Mouse (Mus musculus) activated CD4-positive, CD25-positive, alpha-beta regulatory T cell (primary cell): Measurements from ENCODE around the gene Morf4l1. TPM values are rescaled to one million over a fixed set of nuclear protein-coding genes. Genes with fewer than 3 reads are reported as not detected.

Source experiments
- polyA plus RNA-seq, 2 experiments: library from polyadenylated mRNA; unstranded; fragments of 100-300 nt; shearing (Covaris generic); gene quantifications; one replicate each; pipeline ENCODE4 v1.2.1; 2017

Gene Morf4l1
- polyA plus RNA-seq = 100 to 1,000 TPM; 363 to 418 TPM

DNA sequence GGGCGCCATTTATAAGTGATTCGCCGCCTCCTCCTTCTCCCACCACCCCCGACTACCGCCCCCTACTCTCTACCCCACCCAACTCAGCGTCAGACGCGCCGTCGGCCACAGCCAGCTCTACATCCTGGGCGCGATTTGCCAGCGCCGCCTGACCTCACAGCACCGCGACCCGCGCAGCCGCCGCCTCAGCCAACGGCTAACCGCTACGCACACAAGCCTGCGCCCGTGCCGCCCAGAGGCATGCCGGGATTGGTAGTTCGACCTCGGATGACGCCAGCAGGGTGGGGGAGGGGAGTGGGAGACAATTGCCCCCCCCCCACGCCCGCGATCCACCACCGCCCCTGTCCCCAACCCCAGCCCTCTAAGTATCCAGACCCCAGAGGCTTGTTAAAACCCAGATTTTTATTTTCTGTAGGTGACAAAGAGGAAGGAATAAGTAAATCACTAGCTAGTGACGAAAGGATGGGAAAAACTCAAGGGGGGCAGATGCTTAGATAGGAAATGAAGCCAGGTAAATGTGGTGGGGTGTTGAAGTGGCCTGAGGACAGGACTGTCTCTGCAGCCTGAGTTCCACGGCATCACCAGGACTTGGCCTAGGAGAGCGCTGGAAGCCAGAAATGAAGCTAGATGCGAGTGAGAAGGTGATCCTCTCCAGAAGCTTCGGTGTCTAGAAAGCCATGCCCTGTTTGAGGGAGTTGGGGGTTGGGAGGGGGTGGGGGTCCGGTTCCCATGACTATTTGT, at the start of gene Morf4l1:
Gene Morf4l1 (minus strand): TSS at position 208 of the 741 bp plus-strand sequence.

GRCm38 (mm10) chr9:90162926-90163748, 48.6 kb upstream of the Morf4l1 start, which contains the start of gene Adamts7:
Adamts7 (plus strand) TSS chr9:90163069.

GRCm38 (mm10) chr9:90053852-90054251, 60.7 kb downstream of the Morf4l1 start, which contains the start of gene Ctsh:
Ctsh (plus strand) TSS chr9:90054152.

Other genes starting within 250 kb of the Morf4l1 start
- gene Rasgrf1, start 204.9 kb downstream of the Morf4l1 start, polyA plus RNA-seq = under 1 TPM; 0.31 to 0.72 TPM
- 10 to 100 TPM in 1 of 2 experiments, 1 to 10 TPM in 1; 5.4 to 19.7 TPM for gene Ctsh, start 60.6 kb downstream of the Morf4l1 start, polyA plus RNA-seq
- gene Adamts7, start 48.3 kb upstream of the Morf4l1 start, polyA plus RNA-seq = under 1 TPM in 1 of 2 experiments, not detected in 1; 0.09 TPM
- 10 to 100 TPM; 34.7 to 44.0 TPM for gene Tbc1d2b, start 156.0 kb upstream of the Morf4l1 start, polyA plus RNA-seq